Mouse (Mus musculus) leukemia stem cell, adult 10-12 weeks (primary cell): ENCODE results near the gene Gm20870. TPM values are rescaled to one million over a fixed set of nuclear protein-coding genes. Genes with fewer than 3 reads are reported as not detected.

Experiments used
- polyA plus RNA-seq: library from polyadenylated mRNA; stranded (reverse); fragments of >175 nt; gene quantifications from 2 replicates; pipeline ENCODE4 v1.2.3, GENCODE M21; 2012; ENCODE audit warnings: low replicate concordance

The Gm20870 gene
- polyA plus RNA-seq = not detected in 2 replicates

GRCm38 (mm10) chrY:71691743-71692142 lies at the start of gene Gm20870:
TSS of gene Gm20870 (plus strand) at chrY:71692043.

Other genes with a start within 250 kb of the Gm20870 start
- not detected in 2 replicates for gene Gm20869, start 222.6 kb upstream of the Gm20870 start, polyA plus RNA-seq